Comparison of ENCODE assay signal across 25 mouse cellular contexts in the genomic region with DNA sequence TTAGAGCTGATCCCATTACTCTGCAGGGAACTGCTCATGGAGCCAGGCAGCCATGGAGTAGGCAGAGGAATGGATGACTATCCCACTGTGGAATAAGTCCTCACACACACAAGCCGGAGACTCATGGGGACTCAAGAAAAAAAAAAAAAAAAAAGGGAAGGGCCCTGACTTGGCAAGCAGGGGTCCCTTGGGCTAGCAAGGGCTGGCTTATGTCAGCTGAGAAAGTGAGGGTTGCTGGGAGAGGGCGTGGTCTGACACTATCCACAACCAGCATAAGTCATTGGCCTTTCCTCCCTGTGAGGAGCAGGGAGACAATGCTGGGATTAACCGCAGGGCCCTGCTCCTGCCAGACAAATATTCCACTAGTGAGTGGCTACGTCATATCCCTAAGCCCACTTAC. TPM values are rescaled to one million over a fixed set of nuclear protein-coding genes. Genes with fewer than 3 reads are reported as not detected.
DNase-seq lines count a peak whose midpoint lies in the region; ATAC-seq lines count a peak whose summit lies in the region.
"Had no signal": no experiment of that assay in that cellular context is flagged by ENCODE, and none has a peak within 500 bp of the region (broad histone marks: within the 10 kb centered on the region; RNA-seq: fewer than 3 reads in every experiment).

No protein-coding gene starts in this region.

- 0 out of 2 replicates have a peak overlapping the region, but pooled peaks have one; percentile 2 for H3K27ac ChIP-seq in liver, embryonic 13.5 days
- H3K27ac ChIP-seq in liver, embryonic 11.5 days (ENCODE audit: low read depth, low read length) = no peak overlapping the region
- H3K27ac ChIP-seq: embryonic facial prominence, embryonic 10.5 days; embryonic facial prominence, embryonic 12.5 days; forebrain, embryonic 10.5 days; forebrain, embryonic 12.5 days had no signal

- peaks cover 49% of the 10 kb centered on the region for H3K4me1 ChIP-seq in liver, embryonic 13.5 days (replicated peaks)
- peaks cover 11% of the 10 kb centered on the region for H3K4me1 ChIP-seq in liver, embryonic 11.5 days (replicated peaks; ENCODE audit: control insufficient read depth, insufficient read depth, low read length)
- H3K4me1 ChIP-seq: embryonic facial prominence, embryonic 10.5 days; embryonic facial prominence, embryonic 12.5 days; forebrain, embryonic 10.5 days; forebrain, embryonic 12.5 days had no signal

- no peaks in the 10 kb centered on the region for H3K27me3 ChIP-seq in liver, embryonic 13.5 days
- no peaks in the 10 kb centered on the region for H3K27me3 ChIP-seq in liver, embryonic 11.5 days (replicated peaks; ENCODE audit: control insufficient read depth, insufficient read depth, low read length)
- H3K27me3 ChIP-seq: embryonic facial prominence, embryonic 12.5 days; forebrain, embryonic 12.5 days; Patski had no signal

- no peaks in the 10 kb centered on the region for H3K9me3 ChIP-seq in liver, embryonic 13.5 days (replicated peaks)
- H3K9me3 ChIP-seq in liver, embryonic 11.5 days (ENCODE audit: control insufficient read depth, low read length) = no peaks in the 10 kb centered on the region
- H3K9me3 ChIP-seq: embryonic facial prominence, embryonic 10.5 days; embryonic facial prominence, embryonic 12.5 days; forebrain, embryonic 10.5 days; forebrain, embryonic 12.5 days had no signal

- no peak for DNase-seq in liver, embryonic 13.5 days
- no peak for DNase-seq in liver, embryonic 11.5 days (ENCODE audit: low spot score)
- peak; percentile 48 for DNase-seq in R1 (ENCODE audit: low read depth, low spot score)
- no peak for DNase-seq in layer of hippocampus, adult 9-10 months (ENCODE audit: low spot score)
- DNase-seq: adrenal gland, adult 8-10 months; adrenal gland, postnatal 14 days; adrenal gland, postnatal 36 days; cerebellum, adult 11-12 months; cerebellum, adult 2 months; cerebellum, adult 9-10 months; cerebellum, postnatal 10 days; cerebellum, postnatal 25 days had no signal

- no peak overlapping the region for H3K4me2 ChIP-seq in liver, embryonic 13.5 days
- H3K4me2 ChIP-seq in liver, embryonic 11.5 days = no peak overlapping the region
- H3K4me2 ChIP-seq: embryonic facial prominence, embryonic 12.5 days; forebrain, embryonic 12.5 days had no signal

- peaks cover 47% of the 10 kb centered on the region for H3K36me3 ChIP-seq in liver, embryonic 13.5 days
- H3K36me3 ChIP-seq in liver, embryonic 11.5 days (ENCODE audit: control insufficient read depth, insufficient read depth, low read length) = peaks cover 14% of the 10 kb centered on the region

- 82% methylated on average over 4 of the region's 4 CpGs for WGBS in liver, embryonic 13.5 days (ENCODE audit: insufficient replicate concordance)
- WGBS in liver, embryonic 11.5 days = 92% methylated on average over 4 of the region's 4 CpGs

- H3K4me3 ChIP-seq in liver, embryonic 13.5 days (replicated peaks) = no peak overlapping the region
- H3K4me3 ChIP-seq in liver, embryonic 11.5 days (ENCODE audit: low read depth, low read length) = no peak overlapping the region
- H3K4me3 ChIP-seq: embryonic facial prominence, embryonic 10.5 days; embryonic facial prominence, embryonic 12.5 days; erythroblast, embryonic 14.5 days; forebrain, embryonic 10.5 days; forebrain, embryonic 12.5 days had no signal

- peak overlapping the region; percentile 39; the same call in 1 of the 2 replicates for H3K9ac ChIP-seq in liver, embryonic 13.5 days
- no peak overlapping the region; the same call in 1 of the 2 replicates for H3K9ac ChIP-seq in liver, embryonic 11.5 days (ENCODE audit: low read depth, low read length)
- H3K9ac ChIP-seq: embryonic facial prominence, embryonic 12.5 days; forebrain, embryonic 12.5 days had no signal

- ATAC-seq in liver, embryonic 13.5 days (ENCODE audit: low read depth) = no peak
- no peak for ATAC-seq in liver, embryonic 11.5 days (replicated peaks; ENCODE audit: low FRiP score)
- ATAC-seq in erythroblast, adult 5-6 weeks (replicated peaks; ENCODE audit: low FRiP score, poor library complexity, severe bottlenecking) = no peak
- ATAC-seq: activated CD4-positive, CD25-positive, alpha-beta regulatory T cell, adult 4 months; forebrain, embryonic 14.5 days; forebrain, embryonic 16.5 days; Patski had no signal

RNA-seq across cellular contexts. Expression of a gene that starts 4.8 kb away (rescaled TPM):
- polyA plus RNA-seq in liver, embryonic 13.5 days (2015; fragmentation: Nextera tagmentation; extraction: Ambion mirVana) = 3.0 and 3.2 TPM in 2 replicates
- polyA plus RNA-seq in liver, embryonic 11.5 days (2014; fragmentation: Nextera tagmentation; extraction: Ambion mirVana) = 3.5 and 3.6 TPM in 2 replicates
- 7.5 and 7.9 TPM in 2 replicates for total RNA-seq in erythroblast, adult 5-6 weeks (2015; ENCODE audit: low replicate concordance)
- total RNA-seq in erythroblast, adult 5-6 weeks (2017; ENCODE audit: low replicate concordance) = 0.26 and 1.5 TPM in 2 replicates
- total RNA-seq: adrenal gland, adult 18-20 months; adrenal gland, adult 8-10 months; adrenal gland, postnatal 14 days; adrenal gland, postnatal 36 days had no signal
- polyA plus RNA-seq: cerebellum, adult 2 months; cortical plate, adult 2 months; frontal cortex, adult 2 months had no signal

RNA-seq across cellular contexts. Expression of a gene that starts 16.5 kb away (rescaled TPM):
- 23.4 and 35.2 TPM in 2 replicates for polyA plus RNA-seq in liver, embryonic 13.5 days (2015; fragmentation: Nextera tagmentation; extraction: Ambion mirVana)
- polyA plus RNA-seq in liver, embryonic 11.5 days (2014; fragmentation: Nextera tagmentation; extraction: Ambion mirVana) = 36.5 and 39.9 TPM in 2 replicates
- total RNA-seq in erythroblast, adult 5-6 weeks (2015; ENCODE audit: low replicate concordance) = 3.6 and 6.3 TPM in 2 replicates
- 75.6 and 96.5 TPM in 2 replicates for total RNA-seq in erythroblast, adult 5-6 weeks (2017; ENCODE audit: low replicate concordance)

RNA-seq across cellular contexts. Expression of a gene that starts 16.7 kb away (rescaled TPM):
- 9.9 and 10.2 TPM in 2 replicates for polyA plus RNA-seq in liver, embryonic 13.5 days (2015; fragmentation: Nextera tagmentation; extraction: Ambion mirVana)
- 19.8 and 22.9 TPM in 2 replicates for polyA plus RNA-seq in liver, embryonic 11.5 days (2014; fragmentation: Nextera tagmentation; extraction: Ambion mirVana)
- 6.3 and 8.3 TPM in 2 replicates for total RNA-seq in erythroblast, adult 5-6 weeks (2015; ENCODE audit: low replicate concordance)
- total RNA-seq in erythroblast, adult 5-6 weeks (2017; ENCODE audit: low replicate concordance) = 15.3 and 31.6 TPM in 2 replicates

RNA-seq across cellular contexts. Expression of a gene that starts 16.8 kb away (rescaled TPM):
- 39.0 and 42.3 TPM in 2 replicates for polyA plus RNA-seq in liver, embryonic 13.5 days (2015; fragmentation: Nextera tagmentation; extraction: Ambion mirVana)
- 39.5 and 45.9 TPM in 2 replicates for polyA plus RNA-seq in liver, embryonic 11.5 days (2014; fragmentation: Nextera tagmentation; extraction: Ambion mirVana)
- total RNA-seq in erythroblast, adult 5-6 weeks (2015; ENCODE audit: low replicate concordance) = 14.2 and 17.9 TPM in 2 replicates
- total RNA-seq in erythroblast, adult 5-6 weeks (2017; ENCODE audit: low replicate concordance) = 17.1 and 19.2 TPM in 2 replicates

RNA-seq across cellular contexts. Expression of a gene that starts 57.9 kb away (rescaled TPM):
- polyA plus RNA-seq in liver, embryonic 13.5 days (2015; fragmentation: Nextera tagmentation; extraction: Ambion mirVana) = 0.23 and 0.25 TPM in 2 replicates
- polyA plus RNA-seq in liver, embryonic 11.5 days (2014; fragmentation: Nextera tagmentation; extraction: Ambion mirVana) = 0.60 and 0.77 TPM in 2 replicates
- not detected in 2 replicates for total RNA-seq in erythroblast, adult 5-6 weeks (2015; ENCODE audit: low replicate concordance)
- total RNA-seq in erythroblast, adult 5-6 weeks (2017; ENCODE audit: low replicate concordance) = not detected in 2 replicates
- polyA plus RNA-seq: activated CD4-positive, CD25-positive, alpha-beta regulatory T cell, adult 4 months had no signal
